Mouse (Mus musculus): ENCODE results near the gene Lck. TPM values are rescaled to one million over a fixed set of nuclear protein-coding genes. Genes with fewer than 3 reads are reported as not detected.

Gene Lck
- polyA plus RNA-seq, 1 experiment from 2014 or later: 11.4 TPM

DNA sequence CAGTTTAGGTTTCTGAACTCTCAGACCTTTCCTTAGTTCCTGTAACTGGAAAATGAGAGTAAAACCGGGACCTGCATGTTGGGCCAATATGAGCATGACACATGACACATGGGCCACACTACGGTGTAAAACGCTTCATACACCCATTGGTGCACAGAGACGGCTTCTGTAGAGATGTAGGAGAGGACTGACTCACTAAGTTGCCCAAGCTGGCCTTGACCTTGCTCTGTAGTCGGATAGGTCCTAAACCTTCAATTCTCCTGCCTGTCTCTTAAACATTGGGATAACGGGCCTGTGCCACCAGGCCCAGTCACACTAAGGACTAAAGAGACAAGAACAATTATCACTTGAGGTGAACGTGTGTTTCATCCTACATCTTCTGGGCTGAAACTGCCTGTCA is 5.1 kb downstream of the Lck start:
- H3K9me3 ChIP-seq (ENCODE audit: control insufficient read depth, low read length): no peaks in the 10 kb centered on the region
- WGBS: 92% methylated on average over 7 of the region's 7 CpGs

GRCm38 (mm10) chr4:129565139-129565538 is 8.3 kb downstream of the Lck start:
- Histone ChIP-seq H3K27me3 (ENCODE audit: control insufficient read depth, insufficient read depth, low read length) (no peaks in the 10 kb centered on the region), H3K9ac (ENCODE audit: low read depth, low read length) (no peak overlapping the region), H3K9me3 (ENCODE audit: control insufficient read depth, low read length) (no peaks in the 10 kb centered on the region), H3K27ac (ENCODE audit: low read depth, low read length) (no peak overlapping the region), H3K4me3 (ENCODE audit: low read length) (no peak overlapping the region), H3K4me2 (replicated peaks; ENCODE audit: low read depth, low read length) (no peak overlapping the region), H3K36me3 (ENCODE audit: control insufficient read depth, insufficient read depth, low read length) (no peaks in the 10 kb centered on the region), H3K4me1 (ENCODE audit: control insufficient read depth, insufficient read depth, low read length) (peaks cover 7% of the 10 kb centered on the region; the same call in 1 of the 2 replicates)
- WGBS: 83% methylated on average over 6 of the region's 6 CpGs
- ATAC-seq (ENCODE audit: low FRiP score, low TSS enrichment): no peak

More for the DNA sequence above, 5.1 kb downstream of the Lck start:
- H3K36me3 ChIP-seq (ENCODE audit: control insufficient read depth, insufficient read depth, low read length): no peaks in the 10 kb centered on the region
- no peaks in the 10 kb centered on the region for H3K27me3 ChIP-seq (ENCODE audit: control insufficient read depth, insufficient read depth, low read length)
- H3K4me3 ChIP-seq (ENCODE audit: low read length): no peak overlapping the region
- no peak overlapping the region for H3K27ac ChIP-seq (ENCODE audit: low read depth, low read length)
- H3K4me1 ChIP-seq (ENCODE audit: control insufficient read depth, insufficient read depth, low read length): peaks cover 4% of the 10 kb centered on the region; the same call in 1 of the 2 replicates
- no peak for ATAC-seq (ENCODE audit: low FRiP score, low TSS enrichment)
- no peak overlapping the region for H3K4me2 ChIP-seq (replicated peaks; ENCODE audit: low read depth, low read length)
- no peak overlapping the region for H3K9ac ChIP-seq (ENCODE audit: low read depth, low read length)

- H3K9me3 ChIP-seq (ENCODE audit: control insufficient read depth, low read length): no peaks in the 10 kb centered on the region
- WGBS: 12% methylated on average over 8 of the region's 8 CpGs
- no peaks in the 10 kb centered on the region for H3K36me3 ChIP-seq (ENCODE audit: control insufficient read depth, insufficient read depth, low read length)
- peak overlapping the region; percentile 6; the same call in 1 of the 2 replicates for H3K27ac ChIP-seq (ENCODE audit: low read depth, low read length)
- peak; percentile 91 for ATAC-seq (ENCODE audit: low FRiP score, low TSS enrichment)
- no peaks in the 10 kb centered on the region for H3K27me3 ChIP-seq (ENCODE audit: control insufficient read depth, insufficient read depth, low read length)
- H3K4me1 ChIP-seq (ENCODE audit: control insufficient read depth, insufficient read depth, low read length): peaks cover 7% of the 10 kb centered on the region; the same call in 1 of the 2 replicates
- H3K4me2 ChIP-seq (replicated peaks; ENCODE audit: low read depth, low read length): no peak overlapping the region
- no peak overlapping the region for H3K4me3 ChIP-seq (ENCODE audit: low read length)
- H3K9ac ChIP-seq (ENCODE audit: low read depth, low read length): no peak overlapping the region
Measured at GRCm38 (mm10) chr4:129563718-129564117, 9.7 kb downstream of the Lck start.

DNA sequence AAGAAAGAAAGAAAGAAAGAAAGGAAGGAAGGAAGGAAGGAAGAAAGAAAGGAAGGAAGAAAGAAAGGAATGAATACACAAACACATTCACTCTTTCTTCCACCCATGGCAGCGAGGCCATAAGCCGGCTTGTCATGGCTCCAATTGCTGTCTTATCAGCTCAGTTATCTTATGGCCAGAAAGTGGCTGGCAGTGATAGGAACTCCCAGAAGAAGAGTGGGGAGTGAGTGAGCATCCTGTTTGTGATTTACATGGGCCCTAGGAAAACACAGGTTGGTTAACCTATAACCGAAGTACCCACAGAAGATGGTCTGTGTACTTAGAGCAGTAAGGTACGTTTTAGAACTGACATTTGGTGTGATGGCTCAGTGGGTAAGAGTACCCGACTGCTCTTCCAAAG is 12.3 kb downstream of the Lck start:
- Histone ChIP-seq H3K4me1 (ENCODE audit: control insufficient read depth, insufficient read depth, low read length) (peaks cover 12% of the 10 kb centered on the region; the same call in 1 of the 2 replicates), H3K4me3 (ENCODE audit: low read length) (no peak overlapping the region), H3K27me3 (ENCODE audit: control insufficient read depth, insufficient read depth, low read length) (no peaks in the 10 kb centered on the region), H3K9me3 (ENCODE audit: control insufficient read depth, low read length) (no peaks in the 10 kb centered on the region), H3K27ac (ENCODE audit: low read depth, low read length) (no peak overlapping the region), H3K9ac (ENCODE audit: low read depth, low read length) (no peak overlapping the region), H3K4me2 (replicated peaks; ENCODE audit: low read depth, low read length) (no peak overlapping the region), H3K36me3 (ENCODE audit: control insufficient read depth, insufficient read depth, low read length) (no peaks in the 10 kb centered on the region)
- 81% methylated on average over 5 of the region's 5 CpGs for WGBS
- ATAC-seq (ENCODE audit: low FRiP score, low TSS enrichment): no peak

- Histone ChIP-seq H3K4me2 (replicated peaks; ENCODE audit: low read depth, low read length) (no peak overlapping the region), H3K9ac (ENCODE audit: low read depth, low read length) (no peak overlapping the region), H3K4me1 (ENCODE audit: control insufficient read depth, insufficient read depth, low read length) (peaks cover 9% of the 10 kb centered on the region; the same call in 1 of the 2 replicates), H3K27me3 (ENCODE audit: control insufficient read depth, insufficient read depth, low read length) (no peaks in the 10 kb centered on the region), H3K27ac (ENCODE audit: low read depth, low read length) (no peak overlapping the region), H3K4me3 (ENCODE audit: low read length) (no peak overlapping the region), H3K9me3 (ENCODE audit: control insufficient read depth, low read length) (no peaks in the 10 kb centered on the region), H3K36me3 (ENCODE audit: control insufficient read depth, insufficient read depth, low read length) (no peaks in the 10 kb centered on the region)
- 84% methylated on average over 12 of the region's 12 CpGs for WGBS
- ATAC-seq (ENCODE audit: low FRiP score, low TSS enrichment): no peak
Measured at GRCm38 (mm10) chr4:129558321-129558955, 15.0 kb downstream of the Lck start.

GRCm38 (mm10) chr4:129557256-129557808 is 16.1 kb downstream of the Lck start:
- ATAC-seq (ENCODE audit: low FRiP score, low TSS enrichment): no peak
- Histone ChIP-seq H3K4me2 (replicated peaks; ENCODE audit: low read depth, low read length) (peak overlapping the region; percentile 77; the same call in 1 of the 2 replicates), H3K4me3 (ENCODE audit: low read length) (no peak overlapping the region), H3K4me1 (ENCODE audit: control insufficient read depth, insufficient read depth, low read length) (peaks cover 6% of the 10 kb centered on the region; the same call in 1 of the 2 replicates), H3K36me3 (ENCODE audit: control insufficient read depth, insufficient read depth, low read length) (no peaks in the 10 kb centered on the region), H3K9ac (ENCODE audit: low read depth, low read length) (peak overlapping the region; percentile 47), H3K27me3 (ENCODE audit: control insufficient read depth, insufficient read depth, low read length) (no peaks in the 10 kb centered on the region), H3K27ac (ENCODE audit: low read depth, low read length) (peak overlapping the region; percentile 39; the same call in 1 of the 2 replicates), H3K9me3 (ENCODE audit: control insufficient read depth, low read length) (no peaks in the 10 kb centered on the region)
- WGBS: 39% methylated on average over 9 of the region's 9 CpGs

GRCm38 (mm10) chr4:129556532-129557223 is 16.8 kb downstream of the Lck start:
- Histone ChIP-seq H3K9ac (ENCODE audit: low read depth, low read length) (peak overlapping the region; percentile 47), H3K9me3 (ENCODE audit: control insufficient read depth, low read length) (no peaks in the 10 kb centered on the region), H3K27me3 (ENCODE audit: control insufficient read depth, insufficient read depth, low read length) (no peaks in the 10 kb centered on the region), H3K4me1 (ENCODE audit: control insufficient read depth, insufficient read depth, low read length) (peaks cover 6% of the 10 kb centered on the region; the same call in 1 of the 2 replicates), H3K36me3 (ENCODE audit: control insufficient read depth, insufficient read depth, low read length) (no peaks in the 10 kb centered on the region), H3K4me2 (replicated peaks; ENCODE audit: low read depth, low read length) (peak overlapping the region; percentile 77), H3K4me3 (ENCODE audit: low read length) (peak overlapping the region; percentile 48), H3K27ac (ENCODE audit: low read depth, low read length) (peak overlapping the region; percentile 39; the same call in 1 of the 2 replicates)
- ATAC-seq (ENCODE audit: low FRiP score, low TSS enrichment): peak; percentile 84
- 5% methylated on average over 33 of the region's 33 CpGs for WGBS

GRCm38 (mm10) chr4:129555862-129556531 is 17.4 kb downstream of the Lck start:
- Histone ChIP-seq H3K4me3 (ENCODE audit: low read length) (peak overlapping the region; percentile 48), H3K9me3 (ENCODE audit: control insufficient read depth, low read length) (no peaks in the 10 kb centered on the region), H3K9ac (ENCODE audit: low read depth, low read length) (peak overlapping the region; percentile 55), H3K27ac (ENCODE audit: low read depth, low read length) (peak overlapping the region; percentile 51; the same call in 1 of the 2 replicates), H3K4me2 (replicated peaks; ENCODE audit: low read depth, low read length) (peak overlapping the region; percentile 77), H3K27me3 (ENCODE audit: control insufficient read depth, insufficient read depth, low read length) (no peaks in the 10 kb centered on the region), H3K4me1 (ENCODE audit: control insufficient read depth, insufficient read depth, low read length) (peaks cover 6% of the 10 kb centered on the region; the same call in 1 of the 2 replicates), H3K36me3 (ENCODE audit: control insufficient read depth, insufficient read depth, low read length) (no peaks in the 10 kb centered on the region)
- ATAC-seq (ENCODE audit: low FRiP score, low TSS enrichment): peak; percentile 65
- WGBS: under 1% methylated on average over 24 of the region's 24 CpGs
